Mouse (Mus musculus) stomach, postnatal 0 days (tissue): ENCODE results near the gene Eif3m. TPM values are rescaled to one million over a fixed set of nuclear protein-coding genes. Genes with fewer than 3 reads are reported as not detected.
A peak's percentile ranks its signal among the peaks of the same experiment; 100 is the strongest.

Experiments used
- ATAC-seq: fragments of 200-750 bp; cut with Nextera tagmentation; 2 replicates; pipeline ENCODE4 v1.8.0; 2017; ENCODE audit not compliant: low FRiP score, low TSS enrichment
- DNase-seq: peaks from one replicate; pipeline ENCODE4 v3.0.0-alpha.2; 2016; ENCODE audit warnings: low spot score
- H3K27ac ChIP-seq: fragments of 300-500 bp; sonication (generic); replicated peaks from 2 replicates; pipeline ENCODE4 v1.5.1; 2014; ENCODE audit warnings: mild to moderate bottlenecking, control low read depth
- H3K27me3 ChIP-seq: fragments of 300-500 bp; sonication (generic); 2 replicates; pipeline ENCODE4 v1.6.1; 2014; ENCODE audit warnings: low read length; ENCODE audit not compliant: control insufficient read depth, insufficient read depth
- H3K36me3 ChIP-seq: fragments of 300-500 bp; sonication (generic); 2 replicates; pipeline ENCODE4 v1.6.1; 2014; ENCODE audit warnings: low read length, mixed read lengths; ENCODE audit not compliant: control insufficient read depth, insufficient read depth
- H3K4me1 ChIP-seq: fragments of 300-500 bp; sonication (generic); replicated peaks from 2 replicates; pipeline ENCODE4 v1.6.1; 2014; ENCODE audit warnings: antibody characterized with exemption; ENCODE audit not compliant: control insufficient read depth, insufficient read depth
- H3K4me2 ChIP-seq: fragments of 300-500 bp; sonication (generic); replicated peaks from 2 replicates; pipeline ENCODE4 v1.6.1; 2014; ENCODE audit warnings: low read depth, mild to moderate bottlenecking, control low read depth, moderate library complexity
- H3K4me3 ChIP-seq: fragments of 300-500 bp; sonication (generic); 2 replicates; pipeline ENCODE4 v1.5.1; 2014; ENCODE audit warnings: low read depth, low read length, control low read depth
- H3K9ac ChIP-seq: fragments of 300-500 bp; sonication (generic); 2 replicates; pipeline ENCODE4 v1.6.1; 2014; ENCODE audit warnings: mild to moderate bottlenecking, low read length, control low read depth, mixed read lengths
- H3K9me3 ChIP-seq: fragments of 300-500 bp; sonication (generic); 2 replicates; pipeline ENCODE4 v1.6.1; 2016; ENCODE audit warnings: low read length; ENCODE audit not compliant: control insufficient read depth
- CTCF ChIP-seq: IDR thresholded peaks from 2 replicates; pipeline ENCODE4 v1.5.1; 2016; ENCODE audit warnings: antibody characterized with exemption, low read depth, mild to moderate bottlenecking, moderate library complexity
- EP300 ChIP-seq: optimal IDR thresholded peaks from 2 replicates; pipeline ENCODE3; 2016; ENCODE audit warnings: antibody characterized with exemption
- WGBS: fragments of 180-500 bp; shearing (Covaris S2); extraction: QIAGEN DNeasy Blood & Tissue Kit; methylation state at CpG from one replicate; pipeline ENCODE4 v1.1.7; 2014; 5-methylcytosine and 5-hydroxymethylcytosine counted together
- polyA plus RNA-seq: library from polyadenylated mRNA; unstranded; fragments of >200 nt; fragmentation: Nextera tagmentation; extraction: Ambion mirVana; gene quantifications from 2 replicates; pipeline ENCODE4 v1.2.1, GENCODE M21; 2015

Eif3m gene
- polyA plus RNA-seq, 1 experiment from 2014 or later, result 213 TPM

GRCm38 (mm10) chr2:105021836-105022235 lies 5.0 kb upstream of the Eif3m start:
- H3K4me2 ChIP-seq, result no peak overlapping the region
- no peaks in the 10 kb centered on the region; the same call in 1 of the 2 replicates for H3K36me3 ChIP-seq
- H3K27ac ChIP-seq, result no peak overlapping the region
- ATAC-seq, result no peak
- H3K4me1 ChIP-seq, result no peaks in the 10 kb centered on the region
- H3K4me3 ChIP-seq, result no peak overlapping the region
- WGBS, result 88% methylated on average over 2 of the region's 2 CpGs
- no peak for DNase-seq
- H3K27me3 ChIP-seq, result no peaks in the 10 kb centered on the region
- H3K9me3 ChIP-seq, result no peaks in the 10 kb centered on the region
- TF ChIP-seq EP300 (no peak), CTCF (no peak)
- no peak overlapping the region for H3K9ac ChIP-seq

- Histone ChIP-seq H3K27me3 (no peaks in the 10 kb centered on the region), H3K9ac (no peak overlapping the region), H3K4me3 (no peak overlapping the region), H3K9me3 (no peaks in the 10 kb centered on the region), H3K27ac (no peak overlapping the region), H3K36me3 (no peaks in the 10 kb centered on the region; the same call in 1 of the 2 replicates), H3K4me2 (no peak overlapping the region), H3K4me1 (no peaks in the 10 kb centered on the region)
- no peak for DNase-seq
- ATAC-seq, result no peak
- TF ChIP-seq EP300 (no peak), CTCF (no peak)
- 74% methylated on average over 12 of the region's 12 CpGs for WGBS
Observed at GRCm38 (mm10) chr2:105021256-105021655, 4.4 kb upstream of the Eif3m start.

- H3K9ac ChIP-seq, result no peak overlapping the region
- H3K4me2 ChIP-seq, result no peak overlapping the region
- no peak overlapping the region for H3K27ac ChIP-seq
- no peaks in the 10 kb centered on the region for H3K9me3 ChIP-seq
- no peak for TF ChIP-seq CTCF
- TF ChIP-seq EP300, result no peak
- no peak for ATAC-seq
- no peak overlapping the region for H3K4me3 ChIP-seq
- H3K4me1 ChIP-seq, result no peaks in the 10 kb centered on the region
- no peaks in the 10 kb centered on the region for H3K27me3 ChIP-seq
- no peak for DNase-seq
- H3K36me3 ChIP-seq, result no peaks in the 10 kb centered on the region; the same call in 1 of the 2 replicates
- 89% methylated on average over 1 of the region's 1 CpGs for WGBS
Observed at GRCm38 (mm10) chr2:105019457-105019856, 2.6 kb upstream of the Eif3m start.

GRCm38 (mm10) chr2:105017802-105018201 lies 922 bp upstream of the Eif3m start:
- Histone ChIP-seq H3K4me2 (no peak overlapping the region), H3K36me3 (peaks cover 3% of the 10 kb centered on the region), H3K4me1 (no peaks in the 10 kb centered on the region), H3K27ac (no peak overlapping the region), H3K4me3 (no peak overlapping the region), H3K9ac (no peak overlapping the region), H3K9me3 (no peaks in the 10 kb centered on the region), H3K27me3 (no peaks in the 10 kb centered on the region)
- ATAC-seq (no peak), DNase-seq (no peak)
- 78% methylated on average over 3 of the region's 3 CpGs for WGBS
- TF ChIP-seq CTCF, result no peak
- TF ChIP-seq EP300, result no peak

- Histone ChIP-seq H3K9me3 (no peaks in the 10 kb centered on the region), H3K9ac (peak overlapping the region; percentile 94), H3K4me1 (no peaks in the 10 kb centered on the region), H3K4me3 (peak overlapping the region; percentile 95), H3K27ac (peak overlapping the region; percentile 72), H3K27me3 (no peaks in the 10 kb centered on the region), H3K36me3 (peaks cover 8% of the 10 kb centered on the region), H3K4me2 (peak overlapping the region; percentile 69)
- WGBS, result under 1% methylated on average over 43 of the region's 43 CpGs
- ATAC-seq (peak; percentile 35), DNase-seq (no peak)
- no peak for TF ChIP-seq EP300
- no peak for TF ChIP-seq CTCF
Observed at GRCm38 (mm10) chr2:105016192-105016966, 501 bp downstream of the Eif3m start.

- Histone ChIP-seq H3K27me3 (no peaks in the 10 kb centered on the region), H3K4me3 (no peak overlapping the region), H3K9me3 (no peaks in the 10 kb centered on the region), H3K36me3 (peaks cover 9% of the 10 kb centered on the region; the same call in 1 of the 2 replicates), H3K9ac (no peak overlapping the region), H3K4me2 (no peak overlapping the region), H3K4me1 (no peaks in the 10 kb centered on the region), H3K27ac (no peak overlapping the region)
- DNase-seq (no peak), ATAC-seq (no peak)
- TF ChIP-seq EP300 (no peak), CTCF (no peak)
Observed at GRCm38 (mm10) chr2:105007236-105007635, 9.6 kb downstream of the Eif3m start.
